In the genomic region with DNA sequence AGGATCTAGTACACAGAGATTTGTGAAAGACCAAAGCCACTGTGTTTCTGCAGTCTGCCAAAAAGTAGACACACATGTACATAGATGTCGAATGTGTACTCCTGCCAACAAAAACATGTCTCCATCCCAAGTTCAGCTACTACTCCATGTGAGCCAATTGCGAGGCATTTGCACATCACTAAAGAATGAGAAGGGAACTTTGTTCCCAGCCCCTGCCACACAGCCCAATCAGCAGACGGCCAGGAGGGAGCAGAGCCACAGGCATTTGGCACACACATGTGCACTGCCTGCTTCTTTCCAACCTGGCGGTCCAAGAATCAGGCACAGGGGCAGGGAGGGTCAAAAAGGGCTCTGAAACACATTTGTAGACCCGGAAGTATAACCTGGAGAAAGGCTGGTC, we compare ENCODE assay signal across 18 mouse cellular contexts.
DNase-seq lines count a peak whose midpoint lies in the region; ATAC-seq lines count a peak whose summit lies in the region.
"Had no signal": no experiment of that assay in that cellular context is flagged by ENCODE, and none has a peak within 500 bp of the region (broad histone marks: within the 10 kb centered on the region; RNA-seq: fewer than 3 reads in every experiment).

No protein-coding gene starts in this region.

- H3K27me3 ChIP-seq in heart, embryonic 15.5 days: 0 out of 2 replicates have a peak, but pooled peaks cover 5% of the 10 kb centered on the region
- 0 out of 2 replicates have a peak, but pooled peaks cover 4% of the 10 kb centered on the region for H3K27me3 ChIP-seq in heart, embryonic 11.5 days (ENCODE audit: control insufficient read depth, insufficient read depth, low read length)
- peaks cover 14% of the 10 kb centered on the region for H3K27me3 ChIP-seq in limb, embryonic 10.5 days (ENCODE audit: low read depth, poor library complexity, severe bottlenecking)
- H3K27me3 ChIP-seq: CH12.LX had no signal

- no peaks in the 10 kb centered on the region for H3K36me3 ChIP-seq in heart, embryonic 15.5 days
- no peaks in the 10 kb centered on the region for H3K36me3 ChIP-seq in heart, embryonic 11.5 days (ENCODE audit: control insufficient read depth, insufficient read depth, low read length)
- H3K36me3 ChIP-seq in limb, embryonic 10.5 days: no peaks in the 10 kb centered on the region
- H3K36me3 ChIP-seq: hindbrain, embryonic 15.5 days had no signal

- no peak overlapping the region for H3K4me3 ChIP-seq in heart, embryonic 15.5 days
- no peak overlapping the region for H3K4me3 ChIP-seq in heart, embryonic 11.5 days (ENCODE audit: low read depth, low read length)
- H3K4me3 ChIP-seq in limb, embryonic 10.5 days: no peak overlapping the region
- H3K4me3 ChIP-seq: hindbrain, embryonic 15.5 days; megakaryocyte, embryonic 14.5 days had no signal

- peak; percentile 46 to 63 for DNase-seq in cerebellum, postnatal 10 days
- DNase-seq in cerebellum, postnatal 25 days: no peak
- DNase-seq in NIH3T3 (ENCODE audit: low read depth): peak; percentile 80
- no peak for DNase-seq in limb, embryonic 10.5 days (ENCODE audit: low spot score)
- DNase-seq in ovary, adult 18-20 months (ENCODE audit: low spot score): no peak
- DNase-seq in neural tube, embryonic 10.5 days (ENCODE audit: extremely low spot score, low spot score): no peak
- DNase-seq: adrenal gland, adult 2 months; gastrocnemius, postnatal 25 days; lung, adult 2 months; right cerebral cortex, postnatal 25 days; thymus, postnatal 25 days had no signal

- WGBS in heart, embryonic 15.5 days: 54% methylated on average over 5 of the region's 5 CpGs
- 71% methylated on average over 5 of the region's 5 CpGs for WGBS in heart, embryonic 11.5 days (ENCODE audit: insufficient replicate concordance)
- whole genome bisulfite sequencing in limb, embryonic 10.5 days: 64% methylated on average over 5 of the region's 5 CpGs

- ATAC-seq in heart, embryonic 15.5 days (replicated peaks; ENCODE audit: insufficient number of reproducible peaks, insufficient read depth, low FRiP score, low read depth): peak; percentile 27; the same call in 1 of the 2 replicates
- no peak for ATAC-seq in heart, embryonic 11.5 days (replicated peaks; ENCODE audit: insufficient number of reproducible peaks, low FRiP score, low TSS enrichment)
- ATAC-seq: intestine, embryonic 16.5 days had no signal

- H3K27ac ChIP-seq in heart, embryonic 15.5 days: no peak overlapping the region
- H3K27ac ChIP-seq in heart, embryonic 11.5 days (ENCODE audit: low read depth, low read length): no peak overlapping the region
- peak overlapping the region; percentile 37; the same call in 1 of the 2 replicates for H3K27ac ChIP-seq in limb, embryonic 10.5 days
- H3K27ac ChIP-seq: hindbrain, embryonic 15.5 days; stomach, postnatal 0 days had no signal

- no peak overlapping the region for H3K9ac ChIP-seq in heart, embryonic 15.5 days
- no peak overlapping the region for H3K9ac ChIP-seq in heart, embryonic 11.5 days (ENCODE audit: low read depth, low read length)
- H3K9ac ChIP-seq: hindbrain, embryonic 15.5 days had no signal

- peaks cover 9% of the 10 kb centered on the region for H3K4me1 ChIP-seq in heart, embryonic 15.5 days (replicated peaks)
- peaks cover 9% of the 10 kb centered on the region; the same call in 1 of the 2 replicates for H3K4me1 ChIP-seq in heart, embryonic 11.5 days (ENCODE audit: control insufficient read depth, insufficient read depth, low read length)
- H3K4me1 ChIP-seq in limb, embryonic 10.5 days: peaks cover 18% of the 10 kb centered on the region
- H3K4me1 ChIP-seq: megakaryocyte, embryonic 14.5 days had no signal

- no peak overlapping the region for H3K4me2 ChIP-seq in heart, embryonic 15.5 days
- no peak overlapping the region for H3K4me2 ChIP-seq in heart, embryonic 11.5 days
- H3K4me2 ChIP-seq: hindbrain, embryonic 15.5 days had no signal

- H3K9me3 ChIP-seq in heart, embryonic 15.5 days (replicated peaks): no peaks in the 10 kb centered on the region
- no peaks in the 10 kb centered on the region for H3K9me3 ChIP-seq in heart, embryonic 11.5 days (replicated peaks; ENCODE audit: control insufficient read depth, low read length)
- no peaks in the 10 kb centered on the region for H3K9me3 ChIP-seq in limb, embryonic 10.5 days (replicated peaks)
- H3K9me3 ChIP-seq: hindbrain, embryonic 15.5 days; megakaryocyte, embryonic 14.5 days had no signal

Comparison
In these comparisons a context has a peak if more than half of its experiments do, and no peak if none do; other contexts are left out.
1. DNase-seq: peak in cerebellum, postnatal 10 days (2 of 2) and NIH3T3 (single experiment); none in cerebellum, postnatal 25 days (0 of 2), limb, embryonic 10.5 days (single experiment), ovary, adult 18-20 months (single experiment) and neural tube, embryonic 10.5 days (single experiment).